Mouse (Mus musculus): ENCODE data around the gene Supt4a. TPM values are rescaled to one million over a fixed set of nuclear protein-coding genes. Genes with fewer than 3 reads are reported as not detected.

The Supt4a gene
- polyA plus RNA-seq, 1 experiment, result 58.3 TPM

DNA sequence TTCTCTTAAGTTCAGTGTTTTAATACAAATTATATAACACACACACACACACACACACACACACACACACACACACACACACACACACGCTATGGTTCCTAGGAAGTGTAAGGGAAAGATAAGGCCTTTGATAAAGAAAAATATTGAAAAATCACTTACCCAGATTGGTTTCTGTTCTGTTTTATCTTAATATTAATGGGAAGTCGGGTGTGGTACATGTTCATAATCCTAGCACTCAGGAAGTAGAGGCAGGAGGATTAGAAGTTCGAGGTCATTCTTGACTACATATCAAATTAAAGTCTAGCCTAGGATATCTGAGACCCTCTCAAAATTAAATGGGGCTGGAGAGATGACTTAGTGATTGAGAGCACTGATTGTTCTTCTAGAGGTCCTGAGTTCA lies 15.2 kb upstream of the Supt4a start:
- no peaks in the 10 kb centered on the region for H3K4me1 ChIP-seq (ENCODE audit: control insufficient read depth, insufficient read depth, low read length)
- no peak overlapping the region for H3K27ac ChIP-seq (ENCODE audit: insufficient read depth, low read length)
- TF ChIP-seq CTCF (IDR thresholded peaks at IDR 0.05; ENCODE audit: borderline replicate concordance, insufficient read depth, low read length), result no peak
- TF ChIP-seq POLR2A (IDR thresholded peaks at IDR 0.05; ENCODE audit: low read depth, low read length), result no peak
- H3K4me3 ChIP-seq (ENCODE audit: insufficient read depth, low read length), result no peak overlapping the region

DNA sequence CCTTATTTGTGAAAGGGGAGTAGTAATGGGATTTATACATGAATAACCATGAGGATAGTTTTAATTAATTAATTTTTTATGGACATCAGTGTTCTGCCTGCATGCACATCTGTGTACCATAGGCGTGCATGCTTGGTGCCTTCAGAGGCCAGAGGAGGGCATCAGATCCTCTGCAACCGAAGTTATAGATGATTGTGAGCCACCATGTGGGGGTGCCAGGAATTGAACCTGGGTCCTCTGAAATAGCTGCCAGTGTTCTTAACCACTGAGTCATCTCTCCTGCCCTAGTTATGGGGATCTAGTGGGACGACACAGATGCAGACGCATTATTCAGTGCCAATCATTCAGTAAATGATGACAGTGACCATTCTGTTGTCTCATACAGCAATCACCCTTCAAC lies 14.5 kb upstream of the Supt4a start:
- H3K4me3 ChIP-seq (ENCODE audit: insufficient read depth, low read length), result no peak overlapping the region
- H3K4me1 ChIP-seq (ENCODE audit: control insufficient read depth, insufficient read depth, low read length), result no peaks in the 10 kb centered on the region
- no peak overlapping the region for H3K27ac ChIP-seq (ENCODE audit: insufficient read depth, low read length)
- no peak for TF ChIP-seq POLR2A (IDR thresholded peaks at IDR 0.05; ENCODE audit: low read depth, low read length)
- no peak for TF ChIP-seq CTCF (IDR thresholded peaks at IDR 0.05; ENCODE audit: borderline replicate concordance, insufficient read depth, low read length)

DNA sequence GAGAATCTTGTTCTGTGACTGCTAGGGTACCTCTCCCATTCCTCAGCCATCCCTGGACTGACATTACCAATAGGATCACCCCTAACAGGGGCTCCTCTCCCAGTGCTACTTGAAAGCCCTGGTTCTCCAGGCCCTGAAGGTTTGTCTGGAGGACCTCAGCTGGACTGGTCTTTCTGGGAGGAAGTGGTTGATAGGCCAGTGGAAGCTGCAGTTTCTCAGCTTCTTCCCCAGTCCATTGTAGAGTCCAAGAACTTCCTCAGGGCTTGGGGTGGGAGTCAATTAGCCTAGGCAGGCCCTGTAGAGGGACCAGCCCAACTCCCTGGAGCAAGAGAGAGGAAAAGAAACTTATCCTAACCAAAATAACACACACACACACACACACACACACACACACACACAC lies 11.8 kb upstream of the Supt4a start:
- H3K4me1 ChIP-seq (ENCODE audit: control insufficient read depth, insufficient read depth, low read length), result no peaks in the 10 kb centered on the region
- H3K27ac ChIP-seq (ENCODE audit: insufficient read depth, low read length), result no peak overlapping the region
- H3K4me3 ChIP-seq (ENCODE audit: insufficient read depth, low read length), result no peak overlapping the region
- no peak for TF ChIP-seq POLR2A (IDR thresholded peaks at IDR 0.05; ENCODE audit: low read depth, low read length)
- TF ChIP-seq CTCF (IDR thresholded peaks at IDR 0.05; ENCODE audit: borderline replicate concordance, insufficient read depth, low read length), result no peak

DNA sequence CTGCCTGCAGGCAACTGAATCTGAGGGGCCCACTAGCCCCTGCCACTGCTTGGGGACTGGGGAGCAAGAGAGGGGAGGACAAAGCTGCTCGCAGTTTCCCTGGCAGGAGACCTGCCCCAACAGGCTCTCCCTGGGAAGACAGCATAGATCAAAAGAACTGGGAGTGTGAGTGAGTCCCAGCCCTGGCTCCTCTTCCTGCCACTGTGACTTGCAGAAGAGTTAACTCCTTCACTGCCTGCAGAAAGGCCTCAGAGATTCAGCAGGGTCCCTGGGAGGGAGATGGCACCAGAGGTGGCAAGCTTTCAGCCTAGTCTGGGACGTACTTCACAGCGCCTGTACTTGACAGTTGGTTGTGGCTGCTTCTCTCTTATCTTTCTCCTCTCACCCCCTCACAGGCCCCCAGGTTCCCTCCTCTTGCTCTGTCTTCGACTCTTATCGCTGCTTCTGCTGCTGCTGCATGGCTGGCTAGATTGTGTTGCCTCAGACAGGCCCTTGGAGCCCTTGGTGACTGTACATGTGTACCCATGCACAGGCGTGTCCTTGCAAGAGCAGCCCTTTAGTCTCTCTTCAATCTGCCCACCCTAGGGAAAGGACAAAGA lies 11.3 kb upstream of the Supt4a start:
- Histone ChIP-seq H3K4me3 (ENCODE audit: insufficient read depth, low read length) (no peak overlapping the region), H3K27ac (ENCODE audit: insufficient read depth, low read length) (no peak overlapping the region), H3K4me1 (ENCODE audit: control insufficient read depth, insufficient read depth, low read length) (no peaks in the 10 kb centered on the region)
- TF ChIP-seq CTCF (IDR thresholded peaks at IDR 0.05; ENCODE audit: borderline replicate concordance, insufficient read depth, low read length) (no peak), POLR2A (IDR thresholded peaks at IDR 0.05; ENCODE audit: low read depth, low read length) (no peak)

DNA sequence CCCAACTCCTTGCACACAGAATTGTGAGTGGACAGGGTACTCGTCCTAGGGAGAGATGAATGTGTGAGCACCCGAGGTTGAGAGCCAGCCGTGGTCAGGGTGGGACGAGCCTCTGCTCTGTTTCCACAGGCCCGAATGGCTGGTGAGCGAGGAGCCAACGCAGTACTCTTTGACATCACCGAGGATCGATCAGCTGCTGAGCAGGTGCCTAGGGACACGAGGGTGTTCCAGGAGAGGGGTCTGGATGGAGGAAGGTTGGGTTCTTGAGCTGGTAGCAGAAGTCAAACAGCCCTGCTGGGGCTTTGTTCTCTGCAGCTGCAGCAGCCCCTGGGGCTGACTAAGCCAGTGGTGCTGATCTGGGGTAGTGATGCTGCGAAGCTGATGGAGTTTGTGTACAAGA lies 10.3 kb upstream of the Supt4a start:
- Histone ChIP-seq H3K4me3 (ENCODE audit: insufficient read depth, low read length) (no peak overlapping the region), H3K27ac (ENCODE audit: insufficient read depth, low read length) (no peak overlapping the region), H3K4me1 (ENCODE audit: control insufficient read depth, insufficient read depth, low read length) (no peaks in the 10 kb centered on the region)
- TF ChIP-seq CTCF (IDR thresholded peaks at IDR 0.05; ENCODE audit: borderline replicate concordance, insufficient read depth, low read length), result no peak
- no peak for TF ChIP-seq POLR2A (IDR thresholded peaks at IDR 0.05; ENCODE audit: low read depth, low read length)

DNA sequence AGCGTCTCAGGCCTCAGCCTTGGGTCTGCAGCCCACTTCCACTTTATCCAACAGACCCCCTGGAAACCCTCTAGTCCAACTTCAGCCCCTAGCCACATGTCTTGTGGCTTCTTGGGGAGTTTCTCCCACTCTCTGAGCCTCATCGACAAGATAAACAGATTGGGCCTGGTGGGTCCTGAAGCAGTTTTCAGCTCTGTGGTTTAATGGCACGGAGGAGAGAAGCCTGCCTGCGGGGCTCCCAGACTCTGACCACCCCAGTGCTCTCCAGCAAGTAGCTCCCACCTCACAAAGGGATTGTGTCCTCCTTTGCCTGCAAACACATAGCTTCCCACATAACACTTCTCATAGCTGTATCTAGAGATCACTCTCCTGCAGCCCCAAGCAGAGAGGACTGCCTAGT lies 9.9 kb upstream of the Supt4a start:
- H3K4me3 ChIP-seq (ENCODE audit: insufficient read depth, low read length), result no peak overlapping the region
- H3K27ac ChIP-seq (ENCODE audit: insufficient read depth, low read length), result no peak overlapping the region
- TF ChIP-seq CTCF (IDR thresholded peaks at IDR 0.05; ENCODE audit: borderline replicate concordance, insufficient read depth, low read length) (no peak), POLR2A (IDR thresholded peaks at IDR 0.05; ENCODE audit: low read depth, low read length) (no peak)
- no peaks in the 10 kb centered on the region for H3K4me1 ChIP-seq (ENCODE audit: control insufficient read depth, insufficient read depth, low read length)

DNA sequence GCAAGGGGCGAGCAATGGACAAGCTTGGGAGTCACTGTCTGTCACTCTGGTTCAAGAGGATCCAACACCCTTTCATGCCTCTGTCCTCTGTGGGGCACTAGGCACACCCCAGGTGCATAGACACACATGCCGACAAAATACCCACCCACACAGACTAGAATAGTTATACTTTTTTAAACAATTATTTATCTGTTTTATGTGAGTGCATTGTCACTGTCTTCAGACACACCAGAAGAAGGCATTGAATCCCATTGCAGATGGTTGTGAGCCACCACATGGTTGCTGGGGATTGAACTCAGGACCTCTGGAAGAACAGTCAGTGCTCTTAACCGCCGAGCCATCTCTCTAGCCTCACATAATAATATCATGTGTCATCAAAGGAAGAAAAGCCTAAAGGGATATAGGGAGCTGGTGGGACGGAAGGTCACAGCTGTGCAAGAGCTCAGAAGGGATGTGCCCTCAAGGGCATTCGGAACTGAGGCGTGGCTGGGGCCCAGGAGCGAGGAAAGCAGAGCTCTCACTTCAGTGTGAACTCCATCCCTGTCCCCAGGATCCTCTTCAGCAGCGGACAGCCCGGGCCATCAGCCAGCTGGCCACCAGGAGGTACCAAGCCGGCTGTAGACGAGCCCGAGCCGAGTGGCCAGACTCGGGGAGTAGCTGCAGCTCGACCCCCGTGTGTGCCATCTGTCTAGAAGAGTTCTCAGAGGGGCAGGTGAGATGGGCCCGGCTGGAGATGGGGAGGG lies 8.3 kb upstream of the Supt4a start:
- Histone ChIP-seq H3K4me3 (ENCODE audit: insufficient read depth, low read length) (no peak overlapping the region), H3K4me1 (ENCODE audit: control insufficient read depth, insufficient read depth, low read length) (no peaks in the 10 kb centered on the region), H3K27ac (ENCODE audit: insufficient read depth, low read length) (no peak overlapping the region)
- TF ChIP-seq POLR2A (IDR thresholded peaks at IDR 0.05; ENCODE audit: low read depth, low read length), result no peak
- TF ChIP-seq CTCF (IDR thresholded peaks at IDR 0.05; ENCODE audit: borderline replicate concordance, insufficient read depth, low read length), result no peak

DNA sequence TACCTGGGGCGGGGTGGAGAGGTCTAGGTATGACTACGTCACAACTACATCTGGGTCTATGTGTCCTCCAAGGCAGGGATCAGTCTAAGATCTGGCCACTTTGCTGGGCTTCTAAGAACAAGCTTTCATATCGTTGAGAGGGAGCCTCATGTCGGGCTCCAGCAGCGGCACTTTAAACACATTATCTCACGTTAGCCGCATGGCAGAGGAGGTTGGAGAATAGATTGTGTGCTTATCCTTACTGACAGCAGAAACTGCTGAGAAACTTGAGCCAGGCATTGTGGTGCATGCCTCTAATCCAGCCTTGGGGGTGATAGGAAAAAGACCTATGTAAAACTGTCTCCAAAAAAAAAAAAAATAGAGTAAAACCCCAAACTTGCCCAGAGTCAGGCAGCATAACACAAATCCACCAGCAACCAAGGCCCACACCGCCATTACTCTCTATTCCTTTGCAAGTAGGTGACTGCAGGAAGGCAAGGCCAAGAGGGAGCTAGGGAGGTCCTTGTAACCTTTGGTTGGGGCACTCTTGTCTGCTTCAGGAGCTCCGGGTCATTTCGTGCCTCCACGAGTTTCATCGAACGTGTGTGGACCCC lies 7.7 kb upstream of the Supt4a start:
- H3K4me1 ChIP-seq (ENCODE audit: control insufficient read depth, insufficient read depth, low read length), result no peaks in the 10 kb centered on the region
- H3K27ac ChIP-seq (ENCODE audit: insufficient read depth, low read length), result no peak overlapping the region
- no peak overlapping the region for H3K4me3 ChIP-seq (ENCODE audit: insufficient read depth, low read length)
- no peak for TF ChIP-seq POLR2A (IDR thresholded peaks at IDR 0.05; ENCODE audit: low read depth, low read length)

DNA sequence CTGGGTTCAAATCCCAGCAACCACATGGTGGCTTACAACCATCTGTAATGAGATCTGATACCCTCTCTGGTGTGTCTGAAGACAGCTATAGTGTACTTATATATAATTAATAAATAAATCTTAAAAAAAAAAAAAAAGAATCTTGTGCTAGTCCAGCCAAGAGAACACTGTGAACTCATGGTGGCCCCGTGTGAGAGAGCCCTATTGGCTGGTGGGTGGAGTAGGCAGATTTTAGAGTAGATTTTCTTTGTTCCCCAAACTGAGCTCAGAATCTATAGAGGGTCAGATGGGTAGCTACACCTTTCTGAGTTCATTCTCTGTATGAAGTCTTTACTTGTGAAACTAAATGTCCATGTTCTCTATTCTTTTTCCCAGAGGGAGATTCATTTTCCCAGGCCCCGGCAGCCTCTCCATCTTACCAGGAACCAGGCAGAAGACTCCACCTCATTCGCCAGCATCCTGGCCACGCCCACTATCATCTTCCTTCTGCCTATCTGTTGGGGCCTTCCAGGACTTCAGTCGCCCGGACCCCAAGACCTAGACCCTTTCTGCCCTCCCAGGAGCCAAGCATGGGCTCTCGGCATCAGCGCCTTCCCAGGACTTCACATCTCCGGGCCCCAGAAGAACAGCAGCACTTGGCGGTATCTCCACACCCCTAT lies 6.6 kb upstream of the Supt4a start:
- no peak overlapping the region for H3K27ac ChIP-seq (ENCODE audit: insufficient read depth, low read length)
- no peak for TF ChIP-seq POLR2A (IDR thresholded peaks at IDR 0.05; ENCODE audit: low read depth, low read length)
- TF ChIP-seq CTCF (IDR thresholded peaks at IDR 0.05; ENCODE audit: borderline replicate concordance, insufficient read depth, low read length), result no peak
- no peaks in the 10 kb centered on the region; the same call in 1 of the 2 replicates for H3K4me1 ChIP-seq (ENCODE audit: control insufficient read depth, insufficient read depth, low read length)
- no peak overlapping the region for H3K4me3 ChIP-seq (ENCODE audit: insufficient read depth, low read length)

DNA sequence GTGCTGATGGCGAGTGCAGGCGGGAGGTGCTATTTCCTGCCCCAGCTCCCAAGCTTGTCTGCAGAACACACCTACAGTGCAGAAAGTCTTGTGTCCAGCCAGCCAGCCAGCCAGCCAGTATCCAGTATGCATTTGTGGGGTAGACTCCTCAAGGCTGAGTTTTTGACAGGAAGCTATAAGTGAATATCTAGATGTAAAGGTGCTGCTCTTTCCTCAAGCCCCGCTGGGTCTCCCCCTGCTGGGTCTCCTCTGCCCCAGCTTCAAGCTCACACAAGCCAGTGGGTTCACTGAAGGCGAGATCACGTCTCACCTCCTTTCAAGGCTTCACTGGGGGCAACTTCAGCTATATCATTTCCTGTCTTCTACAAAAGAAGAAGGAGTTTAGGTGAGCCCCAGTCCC lies 3.0 kb upstream of the Supt4a start:
- TF ChIP-seq CTCF (IDR thresholded peaks at IDR 0.05; ENCODE audit: borderline replicate concordance, insufficient read depth, low read length), result no peak
- TF ChIP-seq POLR2A (IDR thresholded peaks at IDR 0.05; ENCODE audit: low read depth, low read length), result no peak
- H3K4me1 ChIP-seq (ENCODE audit: control insufficient read depth, insufficient read depth, low read length), result no peaks in the 10 kb centered on the region; the same call in 1 of the 2 replicates
- no peak overlapping the region for H3K4me3 ChIP-seq (ENCODE audit: insufficient read depth, low read length)
- no peak overlapping the region for H3K27ac ChIP-seq (ENCODE audit: insufficient read depth, low read length)
